Mouse (Mus musculus) mature B cell (primary cell): Measurements from ENCODE around the gene Fgfr2.
"Not testable (repeated sequence)": the region's sequence is repeated elsewhere in the genome, so short reads cannot be mapped to it uniquely, and the experiment has no call there.

Experiments
- in situ Hi-C: fragments of 300-500 bp; cut with MboI; formaldehyde crosslinking; loops from 2 replicates; pipeline ENCODE4 v1.14.3; 2019

Gene Fgfr2

GRCm38 (mm10) chr7:131075956-131076355, 2047.2 kb downstream of the Fgfr2 start:
- in situ Hi-C loops = no loop called here

- in situ Hi-C loops = not testable (repeated sequence)
Observed at GRCm38 (mm10) chr7:131074098-131074497, 2049.1 kb downstream of the Fgfr2 start.

- in situ Hi-C loops = not testable (repeated sequence)
Observed at GRCm38 (mm10) chr7:131073476-131073875, 2049.7 kb downstream of the Fgfr2 start.

GRCm38 (mm10) chr7:131068191-131068590, 2055.0 kb downstream of the Fgfr2 start:
- in situ Hi-C loops = not testable (repeated sequence)

- in situ Hi-C loops = no loop called here
Observed at GRCm38 (mm10) chr7:131062541-131062940, 2060.6 kb downstream of the Fgfr2 start.

GRCm38 (mm10) chr7:131059808-131060207, 2063.3 kb downstream of the Fgfr2 start:
- in situ Hi-C loops = not testable (repeated sequence)

GRCm38 (mm10) chr7:131057918-131058317, 2065.2 kb downstream of the Fgfr2 start:
- in situ Hi-C loops = not testable (repeated sequence)

- in situ Hi-C loops = no loop called here
Observed at GRCm38 (mm10) chr7:131054808-131055370, 2068.3 kb downstream of the Fgfr2 start.

GRCm38 (mm10) chr7:131049829-131050228, 2073.3 kb downstream of the Fgfr2 start:
- in situ Hi-C loops = not testable (repeated sequence)

GRCm38 (mm10) chr7:131045258-131045835, 2077.8 kb downstream of the Fgfr2 start:
- in situ Hi-C loops = not testable (repeated sequence)

- in situ Hi-C loops = no loop called here
Observed at GRCm38 (mm10) chr7:131042657-131043056, 2080.5 kb downstream of the Fgfr2 start.

GRCm38 (mm10) chr7:131040760-131041159, 2082.4 kb downstream of the Fgfr2 start:
- in situ Hi-C loops = not testable (repeated sequence)

GRCm38 (mm10) chr7:131037083-131037482, 2086.1 kb downstream of the Fgfr2 start:
- in situ Hi-C loops = no loop called here

GRCm38 (mm10) chr7:131036396-131036795, 2086.8 kb downstream of the Fgfr2 start:
- in situ Hi-C loops = no loop called here

GRCm38 (mm10) chr7:131031755-131032154, 2091.4 kb downstream of the Fgfr2 start, which contains the start of gene Dmbt1:
Gene Dmbt1, plus strand, starts transcription at chr7:131032053.
- in situ Hi-C loops = no loop called here

GRCm38 (mm10) chr7:131027557-131027956, 2095.6 kb downstream of the Fgfr2 start:
- in situ Hi-C loops = no loop called here

- in situ Hi-C loops = no loop called here
Observed at GRCm38 (mm10) chr7:131024807-131025206, 2098.3 kb downstream of the Fgfr2 start.

- in situ Hi-C loops = no loop called here
Observed at GRCm38 (mm10) chr7:131019181-131019580, 2104.0 kb downstream of the Fgfr2 start.

GRCm38 (mm10) chr7:131011901-131012300, 2111.2 kb downstream of the Fgfr2 start:
- in situ Hi-C loops = no loop called here

- in situ Hi-C loops = no loop called here
Observed at GRCm38 (mm10) chr7:131009178-131009577, 2114.0 kb downstream of the Fgfr2 start.

GRCm38 (mm10) chr7:131007221-131007620, 2115.9 kb downstream of the Fgfr2 start:
- in situ Hi-C loops = no loop called here

GRCm38 (mm10) chr7:131004071-131004470, 2119.1 kb downstream of the Fgfr2 start:
- in situ Hi-C loops = no loop called here

GRCm38 (mm10) chr7:131001976-131002726, 2121.0 kb downstream of the Fgfr2 start:
- in situ Hi-C loops = no loop called here
